Mouse (Mus musculus): ENCODE data around the gene Borcs6.
A peak's percentile ranks its signal among the peaks of the same experiment; 100 is the strongest.

Gene Borcs6

GRCm38 (mm10) chr11:69101604-69102402 is 42.3 kb downstream of the Borcs6 start:
- DNase-seq (ENCODE audit: low spot score in 2 of 2) = no peak

- DNase-seq (ENCODE audit: low spot score in 2 of 2) = no peak
Observed at GRCm38 (mm10) chr11:69102403-69102725, 42.8 kb downstream of the Borcs6 start.

GRCm38 (mm10) chr11:69103121-69103520 is 43.6 kb downstream of the Borcs6 start:
- no peak for DNase-seq (ENCODE audit: low spot score in 2 of 2)

- no peak for DNase-seq (ENCODE audit: low spot score in 2 of 2)
Observed at GRCm38 (mm10) chr11:69103531-69104435, 44.3 kb downstream of the Borcs6 start.

GRCm38 (mm10) chr11:69104487-69104886 is 45.0 kb downstream of the Borcs6 start:
- DNase-seq (ENCODE audit: low spot score in 2 of 2) = no peak

GRCm38 (mm10) chr11:69105227-69105626 is 45.7 kb downstream of the Borcs6 start:
- no peak for DNase-seq (ENCODE audit: low spot score in 2 of 2)

- no peak for DNase-seq (ENCODE audit: low spot score in 2 of 2)
Observed at GRCm38 (mm10) chr11:69105796-69106195, 46.3 kb downstream of the Borcs6 start.

- DNase-seq (ENCODE audit: low spot score in 2 of 2) = no peak
Observed at GRCm38 (mm10) chr11:69106299-69106698, 46.8 kb downstream of the Borcs6 start.

- no peak for DNase-seq (ENCODE audit: low spot score in 2 of 2)
Observed at GRCm38 (mm10) chr11:69106842-69107241, 47.3 kb downstream of the Borcs6 start.

GRCm38 (mm10) chr11:69107676-69108075 is 48.2 kb downstream of the Borcs6 start:
- DNase-seq (ENCODE audit: low spot score in 2 of 2) = no peak

- DNase-seq (ENCODE audit: low spot score in 2 of 2) = no peak
Observed at GRCm38 (mm10) chr11:69108223-69108622, 48.7 kb downstream of the Borcs6 start.

- DNase-seq (ENCODE audit: low spot score in 2 of 2) = no peak
Observed at GRCm38 (mm10) chr11:69109032-69109900, 49.7 kb downstream of the Borcs6 start.

- DNase-seq (ENCODE audit: low spot score in 2 of 2) = peak; percentile 81 to 93
Observed at GRCm38 (mm10) chr11:69110319-69111046, 51.0 kb downstream of the Borcs6 start.

Data from thymus, postnatal 10 days (tissue).